Mouse (Mus musculus): Measurements from ENCODE around the gene Olfr898.

Gene Olfr898

DNA sequence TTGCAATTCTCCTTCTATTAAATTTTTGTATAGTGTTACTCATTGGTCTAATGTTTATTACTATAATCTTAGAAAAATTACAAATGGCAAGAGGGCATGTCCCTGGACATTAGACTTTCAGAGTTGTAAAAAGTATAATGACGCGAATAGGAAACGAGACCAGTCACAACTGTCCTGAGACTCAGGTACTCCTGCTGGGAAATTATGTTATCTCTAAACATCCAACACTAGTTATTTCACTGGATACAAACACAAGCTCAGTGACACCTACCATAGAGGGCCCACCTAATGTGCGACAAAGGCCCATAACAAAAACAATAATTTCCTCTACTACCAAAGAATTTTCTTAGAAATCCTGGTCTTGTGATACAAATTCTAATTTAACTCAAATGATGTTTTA, at the start of gene Olfr898:
Gene Olfr898, plus strand, starts transcription at position 301 of the 400 bp plus-strand sequence.
- no peak for DNase-seq

DNA sequence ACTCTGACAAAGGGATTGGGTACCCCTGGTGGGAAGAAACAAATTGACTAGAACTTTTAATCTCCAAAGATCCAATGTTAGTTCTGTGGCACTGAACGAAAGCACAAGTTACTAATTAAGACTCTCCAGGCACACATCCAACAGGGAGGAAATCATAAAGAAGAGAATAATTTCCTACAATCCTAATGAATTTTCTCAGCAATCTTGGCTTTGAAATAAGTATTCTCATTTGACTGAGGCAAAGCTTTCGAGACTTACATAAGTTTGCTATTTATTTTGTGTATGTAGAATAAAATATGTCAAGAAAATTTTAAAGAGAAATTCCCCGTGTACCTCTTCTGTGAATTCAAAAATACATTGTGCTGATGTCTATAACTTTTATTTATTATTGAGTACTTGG, 19.5 kb upstream of the Olfr898 start, which contains the start of gene Olfr25:
Gene Olfr25, plus strand, starts transcription at position 301 of the 400 bp plus-strand sequence.
- DNase-seq = no peak

DNA sequence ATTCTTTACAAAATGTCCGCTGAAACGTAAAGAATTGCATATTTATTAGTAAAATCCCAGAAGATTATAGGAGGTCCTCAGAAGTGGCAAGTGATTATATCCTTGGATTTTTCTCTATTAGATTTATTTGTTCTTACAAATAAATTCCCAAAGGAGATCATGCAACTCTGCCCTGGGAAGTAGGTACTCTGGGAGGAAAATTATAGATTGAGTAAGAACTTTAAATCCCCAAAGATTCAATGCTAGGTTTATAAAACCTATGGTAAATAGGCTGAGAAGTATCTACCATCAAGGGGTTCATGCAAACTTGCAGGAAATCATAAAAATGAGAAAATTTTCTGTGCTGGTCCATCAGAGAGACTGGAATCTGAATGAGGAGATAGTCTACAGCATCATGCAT, 18.4 kb downstream of the Olfr898 start, which contains the start of gene Olfr250:
Gene Olfr250, plus strand, starts transcription at position 301 of the 400 bp plus-strand sequence.
- DNase-seq = no peak

DNA sequence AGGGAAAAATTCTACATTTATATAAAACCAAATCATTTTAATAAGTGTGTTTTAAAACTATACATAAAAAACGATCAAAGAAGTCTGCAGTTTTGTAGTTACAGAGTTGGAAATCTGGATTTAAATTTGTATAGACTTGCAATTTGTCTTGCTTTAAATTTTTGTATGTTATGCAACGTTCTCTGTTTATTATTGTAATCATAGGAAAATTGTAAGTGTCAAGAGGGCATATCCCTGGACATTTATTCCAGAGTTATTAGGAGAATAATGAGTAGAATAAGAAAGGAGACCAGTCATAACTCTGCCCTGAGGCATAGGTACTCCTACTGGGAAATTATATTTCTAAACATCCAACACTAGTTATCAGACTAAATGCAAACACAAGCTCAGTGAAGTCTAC, 28.6 kb downstream of the Olfr898 start, which contains the start of gene Olfr251:
Gene Olfr251, plus strand, starts transcription at position 301 of the 400 bp plus-strand sequence.
- DNase-seq = no peak

DNA sequence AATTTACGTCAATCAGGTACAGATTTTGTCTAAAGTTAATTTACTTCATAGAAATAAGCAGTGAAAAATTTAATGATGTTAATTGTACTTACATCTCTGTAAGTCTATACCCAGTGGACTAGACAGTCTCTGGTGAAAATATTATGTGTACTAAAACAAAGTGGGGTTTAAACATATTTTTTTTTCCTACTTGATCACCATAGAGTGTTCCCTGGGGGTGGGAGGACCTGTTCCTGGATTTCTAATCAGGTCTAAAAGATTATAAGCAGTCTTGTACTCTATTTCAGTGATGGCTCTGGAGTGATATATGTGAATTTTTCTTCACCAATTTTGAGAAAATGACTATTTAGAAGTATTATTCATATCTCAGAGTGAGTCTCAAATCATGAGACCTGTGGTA, 53.2 kb downstream of the Olfr898 start, which contains the start of gene Olfr147:
Gene Olfr147, plus strand, starts transcription at position 301 of the 400 bp plus-strand sequence.
- DNase-seq = no peak

Measured in cerebellum, adult 9-10 months (tissue).